Mouse (Mus musculus) cerebellum, adult 2 months (tissue): Measurements from ENCODE around the gene Nuak1. TPM values are rescaled to one million over a fixed set of nuclear protein-coding genes. Genes with fewer than 3 reads are reported as not detected.
A peak's percentile ranks its signal among the peaks of the same experiment; 100 is the strongest.

Source experiments
- DNase-seq, 2 experiments: peaks; one replicate each; pipeline ENCODE4 v3.0.0; 2021
- H3K27ac ChIP-seq: fragments of 200-500 bp; 2 replicates; pipeline ENCODE4 v1.5.1; 2012; ENCODE audit warnings: low read length, control low read depth, inconsistent platforms; ENCODE audit not compliant: insufficient read depth
- H3K27me3 ChIP-seq: fragments of 200-500 bp; 2 replicates; pipeline ENCODE4 v1.6.1; 2012; ENCODE audit warnings: inconsistent platforms, mild to moderate bottlenecking, low read length, moderate library complexity; ENCODE audit not compliant: control insufficient read depth, insufficient read depth
- H3K4me1 ChIP-seq: fragments of 200-500 bp; 2 replicates; pipeline ENCODE4 v1.6.1; 2011; ENCODE audit warnings: low read length; ENCODE audit not compliant: control insufficient read depth, insufficient read depth
- H3K4me3 ChIP-seq: fragments of 200-500 bp; replicated peaks from 2 replicates; pipeline ENCODE3; 2011; ENCODE audit warnings: mild to moderate bottlenecking, low read depth, low read length, control low read depth; ENCODE audit not compliant: insufficient read depth
- CTCF ChIP-seq: fragments of 200-500 bp; IDR thresholded peaks from 2 replicates; pipeline ENCODE4 v1.5.1; 2011; ENCODE audit warnings: low read depth, mild to moderate bottlenecking, control low read depth, low read length, moderate library complexity, borderline replicate concordance; ENCODE audit not compliant: insufficient read depth
- POLR2A ChIP-seq: fragments of 200-500 bp; IDR thresholded peaks from 2 replicates; pipeline ENCODE4 v1.6.1; 2011; ENCODE audit warnings: low read length, control low read depth, borderline replicate concordance; ENCODE audit not compliant: insufficient read depth
- WGBS: fragments of 180-500 bp; shearing (Covaris S2); methylation state at CpG from one replicate; pipeline ENCODE4 v1.1.7; 2018; 5-methylcytosine and 5-hydroxymethylcytosine counted together
- polyA plus RNA-seq: library from polyadenylated mRNA; depleted of rRNA; stranded (reverse); fragments of >200 nt; gene quantifications from 2 replicates; pipeline ENCODE4 v1.2.3, GENCODE M21; 2012

The Nuak1 gene
- polyA plus RNA-seq, 1 experiment, result 39.8 TPM

DNA sequence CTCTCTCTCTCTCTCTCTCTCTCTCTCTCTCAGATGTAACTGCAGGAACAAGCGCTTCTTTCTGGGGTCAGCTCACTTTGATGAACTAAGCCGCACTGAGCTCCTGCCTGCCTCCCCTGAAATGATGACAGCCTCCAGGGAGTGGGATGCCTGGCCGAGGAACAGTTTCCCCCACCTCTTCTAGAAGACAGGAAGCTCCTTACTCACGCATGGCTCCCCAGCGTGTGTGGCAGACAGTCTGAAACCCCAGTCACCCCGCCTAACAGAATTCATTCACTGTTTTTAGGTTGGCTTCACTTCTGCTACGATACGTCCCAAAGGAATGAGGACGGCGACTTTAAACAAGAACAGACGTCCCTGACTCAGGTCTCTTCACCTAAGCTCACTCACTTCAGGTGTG lies 4.5 kb downstream of the Nuak1 start:
- Histone ChIP-seq H3K27me3 (no peaks in the 10 kb centered on the region), H3K4me1 (peaks cover 46% of the 10 kb centered on the region), H3K4me3 (peak overlapping the region; percentile 5), H3K27ac (0 out of 2 replicates have a peak overlapping the region, but pooled peaks have one; percentile 24)
- TF ChIP-seq POLR2A (no peak), CTCF (no peak)
- WGBS, result 20% methylated on average over 11 of the region's 11 CpGs
- peak; percentile 45 to 48 for DNase-seq

DNA sequence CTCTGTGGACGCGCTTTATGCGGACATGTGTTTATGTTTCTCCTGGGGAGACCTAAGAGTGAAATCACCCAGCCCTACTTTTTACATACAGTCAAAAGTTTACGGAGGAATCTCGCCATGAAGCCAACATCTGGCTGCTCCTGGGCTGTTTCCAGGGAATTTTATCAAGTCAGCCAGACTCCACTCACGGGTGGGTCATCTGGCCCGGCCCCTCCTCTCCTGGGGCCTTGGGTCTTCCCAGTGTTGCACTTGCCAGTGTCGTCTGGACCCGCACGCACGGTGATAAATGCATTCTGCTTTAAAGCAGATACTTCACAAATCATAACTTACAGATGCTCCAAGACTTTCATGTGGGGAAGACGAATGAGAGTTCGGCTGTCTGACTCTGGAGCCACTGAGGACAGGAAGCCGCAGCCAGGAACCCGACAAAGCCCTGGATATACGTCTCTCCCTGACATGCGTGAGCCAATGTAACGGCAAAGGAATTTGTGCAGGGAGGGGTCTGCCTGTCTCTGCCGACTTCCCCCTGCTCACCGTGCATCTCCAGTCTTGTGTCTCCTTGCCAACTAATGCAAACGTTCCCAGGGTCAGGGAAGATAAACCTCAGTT lies 7.1 kb downstream of the Nuak1 start:
- Histone ChIP-seq H3K27me3 (no peaks in the 10 kb centered on the region), H3K4me3 (no peak overlapping the region), H3K27ac (no peak overlapping the region), H3K4me1 (peaks cover 50% of the 10 kb centered on the region)
- TF ChIP-seq POLR2A (no peak), CTCF (no peak)
- DNase-seq, result peak; percentile 14 to 31
- 57% methylated on average over 21 of the region's 21 CpGs for WGBS

- H3K27ac ChIP-seq, result no peak overlapping the region
- H3K27me3 ChIP-seq, result no peaks in the 10 kb centered on the region
- H3K4me3 ChIP-seq, result no peak overlapping the region
- TF ChIP-seq CTCF (no peak), POLR2A (no peak)
- peaks cover 62% of the 10 kb centered on the region for H3K4me1 ChIP-seq
- DNase-seq, result no peak
- 52% methylated on average over 7 of the region's 7 CpGs for WGBS
Observed at GRCm38 (mm10) chr10:84424374-84424773, 16.0 kb downstream of the Nuak1 start.

DNA sequence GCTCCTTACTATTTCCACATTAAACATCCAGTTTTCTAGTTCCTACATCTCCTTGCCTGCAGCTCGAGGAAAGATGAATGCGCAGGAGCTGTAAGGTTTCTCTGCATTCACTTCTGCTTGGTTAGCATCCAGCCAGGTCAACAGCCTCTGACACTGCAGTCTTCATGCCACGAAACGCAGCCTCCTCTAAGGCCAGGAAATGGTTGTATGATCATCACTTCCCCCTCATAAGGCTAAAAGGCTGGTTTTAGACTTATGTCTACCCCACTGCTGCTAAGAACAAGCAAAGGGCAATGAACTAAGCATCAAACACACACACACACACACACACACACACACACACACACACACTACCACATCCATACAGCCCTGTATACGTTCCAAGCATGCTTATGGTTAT lies 16.5 kb downstream of the Nuak1 start:
- no peak overlapping the region for H3K4me3 ChIP-seq
- peaks cover 64% of the 10 kb centered on the region for H3K4me1 ChIP-seq
- 43% methylated on average over 5 of the region's 5 CpGs for WGBS
- no peak for TF ChIP-seq CTCF
- TF ChIP-seq POLR2A, result no peak
- H3K27me3 ChIP-seq, result no peaks in the 10 kb centered on the region
- DNase-seq, result no peak
- H3K27ac ChIP-seq, result no peak overlapping the region

GRCm38 (mm10) chr10:84420589-84420988 lies 19.8 kb downstream of the Nuak1 start:
- 10% methylated on average over 6 of the region's 6 CpGs for WGBS
- Histone ChIP-seq H3K4me3 (no peak overlapping the region), H3K27ac (peak overlapping the region; percentile 51), H3K27me3 (no peaks in the 10 kb centered on the region), H3K4me1 (peaks cover 78% of the 10 kb centered on the region)
- TF ChIP-seq POLR2A, result no peak
- no peak for TF ChIP-seq CTCF
- peak; percentile 62 to 78 for DNase-seq

- TF ChIP-seq CTCF (no peak), POLR2A (no peak)
- peaks cover 79% of the 10 kb centered on the region for H3K4me1 ChIP-seq
- no peak overlapping the region for H3K4me3 ChIP-seq
- DNase-seq, result no peak
- H3K27me3 ChIP-seq, result no peaks in the 10 kb centered on the region
- peak overlapping the region; percentile 28; the same call in 1 of the 2 replicates for H3K27ac ChIP-seq
Observed at GRCm38 (mm10) chr10:84418421-84418820, 22.0 kb downstream of the Nuak1 start.

DNA sequence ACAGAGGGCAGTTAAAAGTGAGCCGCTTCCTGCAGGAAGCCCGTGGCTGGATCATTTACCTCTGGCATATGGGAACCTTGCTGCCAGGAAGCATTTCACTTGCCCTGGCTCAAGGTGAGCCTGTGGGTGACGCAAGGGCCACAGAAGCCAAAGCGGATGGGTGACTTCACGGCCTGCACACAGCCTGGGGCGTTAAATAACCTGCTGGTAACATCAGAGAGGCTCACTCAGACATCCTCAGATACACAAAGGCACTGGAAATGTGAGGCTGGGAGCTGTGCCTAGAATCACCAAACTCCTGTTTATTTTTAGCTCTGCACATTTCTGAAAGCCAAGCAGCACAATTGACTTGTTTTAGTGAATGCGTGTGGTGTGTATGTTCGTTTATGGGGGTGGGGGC lies 23.6 kb downstream of the Nuak1 start:
- DNase-seq, result peak; percentile 71 to 82
- Histone ChIP-seq H3K27me3 (no peaks in the 10 kb centered on the region), H3K4me1 (peaks cover 85% of the 10 kb centered on the region), H3K4me3 (no peak overlapping the region), H3K27ac (peak overlapping the region; percentile 75)
- TF ChIP-seq CTCF (no peak), POLR2A (no peak)
- WGBS, result 5% methylated on average over 8 of the region's 8 CpGs

- peaks cover 85% of the 10 kb centered on the region for H3K4me1 ChIP-seq
- no peak for TF ChIP-seq CTCF
- no peak for TF ChIP-seq POLR2A
- peak; percentile 70 to 76 for DNase-seq
- no peaks in the 10 kb centered on the region for H3K27me3 ChIP-seq
- no peak overlapping the region for H3K4me3 ChIP-seq
- H3K27ac ChIP-seq, result peak overlapping the region; percentile 84
- 9% methylated on average over 8 of the region's 8 CpGs for WGBS
Observed at GRCm38 (mm10) chr10:84414981-84415700, 25.3 kb downstream of the Nuak1 start.
